Mouse (Mus musculus): ENCODE data around the gene Nelfe. TPM values are rescaled to one million over a fixed set of nuclear protein-coding genes. Genes with fewer than 3 reads are reported as not detected.

The Nelfe gene
- polyA plus RNA-seq, 2 experiments: 37.5 to 42.7 TPM

DNA sequence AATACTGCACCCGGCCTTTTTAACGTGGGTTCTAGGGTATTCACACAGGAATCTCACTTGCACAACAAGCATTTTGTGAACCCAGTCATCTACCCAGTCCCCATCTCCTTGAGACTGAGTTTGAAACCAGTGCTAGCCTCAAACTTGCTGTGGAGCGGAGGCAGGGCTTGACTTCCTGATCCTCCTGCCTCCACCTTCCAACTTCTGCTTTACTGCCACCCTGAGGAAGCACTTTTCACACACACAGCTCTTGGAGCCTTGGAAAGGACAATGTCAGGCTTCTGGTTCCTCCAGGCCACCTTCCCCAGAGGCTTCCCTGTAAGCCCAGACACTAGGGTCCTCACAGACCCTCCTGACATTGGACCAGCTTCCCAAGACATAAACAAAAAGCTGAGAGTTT, 33.1 kb downstream of the Nelfe start:
- H3K27me3 ChIP-seq (ENCODE audit: control insufficient read depth, insufficient read depth, low read length): no peaks in the 10 kb centered on the region
- H3K36me3 ChIP-seq (replicated peaks; ENCODE audit: control insufficient read depth, insufficient read depth, low read depth): no peaks in the 10 kb centered on the region
- ATAC-seq (ENCODE audit: insufficient read depth): no peak
- H3K9ac ChIP-seq (replicated peaks): no peak overlapping the region
- DNase-seq (ENCODE audit: low read depth in 3 of 3, low spot score in 3 of 3): no peak
- H3K9me3 ChIP-seq (ENCODE audit: control insufficient read depth, low read length): no peaks in the 10 kb centered on the region
- TF ChIP-seq CTCF (IDR thresholded peaks at IDR 0.05; ENCODE audit: low read depth) (0 out of 2 replicates have a peak, but pooled peaks have one; percentile 15), EP300 (IDR thresholded peaks at IDR 0.05; ENCODE audit: low read depth) (no peak)
- 53% methylated on average over 3 of the region's 3 CpGs for WGBS (ENCODE audit: insufficient replicate concordance)
- peaks cover 0 to 22% of the 10 kb centered on the region in 2 experiments; a peak in 2 of 4 replicates for H3K4me1 ChIP-seq (replicated peaks; ENCODE audit: control insufficient read depth in 2 of 2, insufficient read depth in 2 of 2, low read length in 1 of 2)
- H3K4me2 ChIP-seq (ENCODE audit: low read depth): no peak overlapping the region
- no peak overlapping the region for H3K4me3 ChIP-seq (ENCODE audit: insufficient read depth in 1 of 2, low read depth in 2 of 2, low read length in 2 of 2)
- no peak overlapping the region for H3K27ac ChIP-seq

DNA sequence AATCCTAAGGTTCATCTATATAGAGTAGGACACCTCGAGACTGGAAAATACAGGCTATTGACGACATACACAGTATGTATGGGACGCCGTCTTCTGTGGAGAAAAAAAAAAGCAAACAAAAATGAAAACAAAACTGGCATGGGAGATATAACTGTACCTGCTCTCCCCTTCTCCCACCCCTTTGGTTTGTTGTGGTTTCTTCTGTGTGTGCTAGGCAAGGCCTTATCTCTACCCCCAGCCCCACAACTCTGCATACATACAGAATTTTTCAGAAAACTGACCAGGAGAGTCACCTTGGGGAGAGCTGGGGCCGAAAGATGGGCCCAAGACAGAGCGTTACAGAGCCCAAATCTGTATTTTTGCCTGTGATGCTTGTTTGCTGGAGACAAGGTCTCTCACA, 34.5 kb downstream of the Nelfe start:
- no peaks in the 10 kb centered on the region for H3K27me3 ChIP-seq (ENCODE audit: control insufficient read depth, insufficient read depth, low read length)
- H3K4me1 ChIP-seq (replicated peaks; ENCODE audit: control insufficient read depth in 2 of 2, insufficient read depth in 2 of 2, low read length in 1 of 2): peaks cover 0 to 22% of the 10 kb centered on the region in 2 experiments; a peak in 2 of 4 replicates
- no peak overlapping the region for H3K27ac ChIP-seq
- H3K36me3 ChIP-seq (replicated peaks; ENCODE audit: control insufficient read depth, insufficient read depth, low read depth): no peaks in the 10 kb centered on the region
- TF ChIP-seq EP300 (IDR thresholded peaks at IDR 0.05; ENCODE audit: low read depth) (no peak), CTCF (IDR thresholded peaks at IDR 0.05; ENCODE audit: low read depth) (no peak)
- no peaks in the 10 kb centered on the region for H3K9me3 ChIP-seq (ENCODE audit: control insufficient read depth, low read length)
- H3K9ac ChIP-seq (replicated peaks): no peak overlapping the region
- ATAC-seq (ENCODE audit: insufficient read depth) (peak; percentile 18; the same call in 1 of the 2 replicates), DNase-seq (ENCODE audit: low read depth in 3 of 3, low spot score in 3 of 3) (no peak)
- WGBS (ENCODE audit: insufficient replicate concordance): 23% methylated on average over 6 of the region's 6 CpGs
- H3K4me2 ChIP-seq (ENCODE audit: low read depth): no peak overlapping the region
- no peak overlapping the region for H3K4me3 ChIP-seq (ENCODE audit: insufficient read depth in 1 of 2, low read depth in 2 of 2, low read length in 2 of 2)

DNA sequence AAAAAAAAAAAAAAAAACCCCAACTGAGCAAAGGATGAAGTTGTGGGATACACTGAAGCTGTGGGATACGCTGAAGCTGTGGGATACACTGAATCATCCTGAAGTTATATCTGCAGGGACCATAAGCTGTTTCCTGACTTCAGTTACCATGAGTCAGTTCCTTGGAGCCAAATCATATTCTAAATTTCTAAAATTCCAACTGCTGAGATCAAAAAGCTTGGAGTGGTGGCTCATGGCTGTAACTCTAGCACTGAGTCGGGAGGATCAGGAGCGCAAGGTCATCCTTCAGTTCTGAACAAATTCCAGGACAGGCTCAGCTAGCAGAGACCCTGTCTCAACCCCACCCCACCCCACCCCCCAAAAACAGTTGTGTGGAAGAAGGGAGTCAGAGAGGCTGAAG, 35.4 kb downstream of the Nelfe start:
- DNase-seq (ENCODE audit: low read depth in 3 of 3, low spot score in 3 of 3) (no peak), ATAC-seq (ENCODE audit: insufficient read depth) (no peak)
- no peak overlapping the region for H3K4me3 ChIP-seq (ENCODE audit: insufficient read depth in 1 of 2, low read depth in 2 of 2, low read length in 2 of 2)
- TF ChIP-seq CTCF (IDR thresholded peaks at IDR 0.05; ENCODE audit: low read depth) (no peak), EP300 (IDR thresholded peaks at IDR 0.05; ENCODE audit: low read depth) (no peak)
- H3K36me3 ChIP-seq (replicated peaks; ENCODE audit: control insufficient read depth, insufficient read depth, low read depth): no peaks in the 10 kb centered on the region
- no peaks in the 10 kb centered on the region for H3K27me3 ChIP-seq (ENCODE audit: control insufficient read depth, insufficient read depth, low read length)
- 93% methylated on average over 3 of the region's 3 CpGs for WGBS (ENCODE audit: insufficient replicate concordance)
- H3K9me3 ChIP-seq (ENCODE audit: control insufficient read depth, low read length): no peaks in the 10 kb centered on the region
- no peak overlapping the region for H3K27ac ChIP-seq
- H3K4me1 ChIP-seq (replicated peaks; ENCODE audit: control insufficient read depth in 2 of 2, insufficient read depth in 2 of 2, low read length in 1 of 2): peaks cover 0 to 22% of the 10 kb centered on the region in 2 experiments; a peak in 2 of 4 replicates
- no peak overlapping the region for H3K9ac ChIP-seq (replicated peaks)
- no peak overlapping the region for H3K4me2 ChIP-seq (ENCODE audit: low read depth)

DNA sequence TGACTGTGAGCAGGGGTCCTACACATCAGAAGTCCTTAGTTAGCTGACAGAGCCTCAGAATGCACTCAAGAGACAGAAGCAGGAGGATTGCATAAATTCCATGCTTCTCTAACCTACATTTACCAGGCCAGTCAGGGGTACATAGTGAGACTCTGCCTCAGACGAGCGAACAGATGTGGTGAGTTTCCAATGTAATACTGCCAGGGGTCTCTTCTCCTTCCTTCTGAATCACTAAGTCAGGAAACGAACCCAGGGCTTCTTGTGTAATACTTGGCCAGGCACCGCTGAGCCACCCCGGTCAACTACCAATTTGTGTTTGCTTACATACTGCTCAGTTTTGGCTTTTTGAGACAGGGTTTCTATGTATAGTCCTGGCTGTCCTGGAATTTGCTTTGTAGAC, 37.8 kb downstream of the Nelfe start:
- no peak for TF ChIP-seq CTCF (IDR thresholded peaks at IDR 0.05; ENCODE audit: low read depth)
- TF ChIP-seq EP300 (IDR thresholded peaks at IDR 0.05; ENCODE audit: low read depth): no peak
- H3K27me3 ChIP-seq (ENCODE audit: control insufficient read depth, insufficient read depth, low read length): no peaks in the 10 kb centered on the region
- DNase-seq (ENCODE audit: low read depth in 3 of 3, low spot score in 3 of 3) (no peak), ATAC-seq (ENCODE audit: insufficient read depth) (no peak)
- H3K9ac ChIP-seq (replicated peaks): no peak overlapping the region
- H3K4me2 ChIP-seq (ENCODE audit: low read depth): no peak overlapping the region
- WGBS (ENCODE audit: insufficient replicate concordance): 54% methylated on average over 5 of the region's 5 CpGs
- no peak overlapping the region for H3K4me3 ChIP-seq (ENCODE audit: insufficient read depth in 1 of 2, low read depth in 2 of 2, low read length in 2 of 2)
- H3K27ac ChIP-seq: no peak overlapping the region
- no peaks in the 10 kb centered on the region for H3K9me3 ChIP-seq (ENCODE audit: control insufficient read depth, low read length)
- H3K36me3 ChIP-seq (replicated peaks; ENCODE audit: control insufficient read depth, insufficient read depth, low read depth): no peaks in the 10 kb centered on the region
- H3K4me1 ChIP-seq (replicated peaks; ENCODE audit: control insufficient read depth in 2 of 2, insufficient read depth in 2 of 2, low read length in 1 of 2): peaks cover 0 to 20% of the 10 kb centered on the region in 2 experiments; a peak in 3 of 4 replicates

DNA sequence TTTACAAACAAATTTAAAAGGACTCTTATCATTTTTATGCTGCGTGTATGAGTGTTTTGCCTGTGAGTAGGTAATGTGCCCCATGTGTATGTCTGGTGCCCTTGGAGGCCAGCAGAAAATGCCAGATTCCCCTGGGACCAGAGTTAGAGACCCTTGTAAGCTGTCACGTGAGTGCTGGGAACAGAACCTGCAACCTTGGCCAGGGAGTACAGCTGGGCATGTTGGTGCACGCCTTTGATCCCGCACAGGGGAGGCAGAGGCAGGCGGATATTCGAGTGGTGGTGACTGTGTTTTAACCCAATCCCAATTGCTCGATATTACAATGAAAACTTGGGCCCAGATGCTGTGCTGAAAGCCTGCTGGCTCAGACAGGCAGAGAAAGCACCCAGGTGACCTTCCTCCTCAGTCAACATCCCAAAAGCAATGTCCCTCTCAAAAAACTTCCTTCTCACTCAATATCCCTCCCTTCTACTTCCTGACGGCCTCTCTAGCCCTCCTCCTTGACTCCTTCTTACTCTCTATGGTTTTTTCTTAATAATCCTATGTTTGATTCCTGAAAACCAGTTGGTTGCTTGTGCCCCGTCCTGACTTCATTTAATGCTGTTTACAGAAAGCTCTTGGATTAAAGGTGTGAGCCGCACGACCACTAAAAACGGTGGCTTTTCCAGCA, 40.0 kb downstream of the Nelfe start:
- H3K4me2 ChIP-seq (ENCODE audit: low read depth): no peak overlapping the region
- ATAC-seq (ENCODE audit: insufficient read depth): no peak
- no peaks in the 10 kb centered on the region for H3K36me3 ChIP-seq (replicated peaks; ENCODE audit: control insufficient read depth, insufficient read depth, low read depth)
- DNase-seq (ENCODE audit: low read depth in 3 of 3, low spot score in 3 of 3): no peak
- H3K4me1 ChIP-seq (replicated peaks; ENCODE audit: control insufficient read depth in 2 of 2, insufficient read depth in 2 of 2, low read length in 1 of 2): peaks cover 3 to 13% of the 10 kb centered on the region in 2 experiments
- H3K27ac ChIP-seq: no peak overlapping the region
- no peak overlapping the region for H3K9ac ChIP-seq (replicated peaks)
- TF ChIP-seq EP300 (IDR thresholded peaks at IDR 0.05; ENCODE audit: low read depth) (no peak), CTCF (IDR thresholded peaks at IDR 0.05; ENCODE audit: low read depth) (no peak)
- WGBS (ENCODE audit: insufficient replicate concordance): 76% methylated on average over 12 of the region's 12 CpGs
- H3K9me3 ChIP-seq (ENCODE audit: control insufficient read depth, low read length): no peaks in the 10 kb centered on the region
- H3K4me3 ChIP-seq (ENCODE audit: insufficient read depth in 1 of 2, low read depth in 2 of 2, low read length in 2 of 2): no peak overlapping the region
- H3K27me3 ChIP-seq (ENCODE audit: control insufficient read depth, insufficient read depth, low read length): no peaks in the 10 kb centered on the region

Data from liver, embryonic 14.5 days (tissue).